Mouse (Mus musculus) embryonic stem cell, embryonic (primary cell): Measurements from ENCODE around the gene Hcn2.

Experiments used
- CTCF ChIA-PET, 4 experiments: fragments of 300-600 bp in 2 of 4; fragments of 350-600 bp in 2 of 4; sonication (Branson Sonifier 250); formaldehyde crosslinking; loops; one replicate each; lab custom pipeline; 2022; ENCODE audit warnings: inconsistent platforms in 2 of 4; lab: Charles Lee
- POLR2A ChIA-PET, 4 experiments: fragments of 300-600 bp in 2 of 4; fragments of 350-600 bp in 2 of 4; sonication (Branson Sonifier 250); formaldehyde crosslinking; loops; one replicate each; lab custom pipeline; 2022; ENCODE audit warnings: antibody characterized with exemption in 4 of 4, inconsistent platforms in 1 of 4; lab: Charles Lee

The Hcn2 gene

DNA sequence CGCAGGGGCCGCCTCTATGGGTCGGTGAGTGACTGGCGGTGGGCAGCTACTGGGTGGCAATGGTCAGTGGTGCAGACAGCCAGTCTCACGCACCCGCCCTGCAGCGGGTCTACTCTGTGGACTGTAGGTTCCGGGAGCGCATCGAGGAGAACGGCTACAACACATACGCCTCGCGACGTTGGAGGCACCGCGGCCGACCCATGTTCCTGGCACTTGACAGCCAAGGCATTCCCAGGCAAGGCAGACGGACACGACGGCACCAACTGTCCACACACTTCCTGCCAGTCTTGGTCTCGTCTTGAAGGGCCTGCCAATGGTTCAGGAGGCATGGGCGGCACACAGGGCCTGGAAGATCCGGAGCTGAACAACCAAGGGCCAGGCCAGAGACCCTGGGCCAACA lies 40.2 kb downstream of the Hcn2 start:
- ChIA-PET CTCF (interaction anchor here in 2 of 4 experiments (1.0 to 1.8 kb wide), 3 partner anchors 10 to 24 kb away, joined by 3 to 6 read pairs (median 4); partner anchors contain the start of gene Polrmt (in 1 of the 2)), POLR2A (interaction anchor here in 3 of 4 experiments (0.7 to 2.5 kb wide), 11 partner anchors 8 to 97 kb away, joined by 3 to 9 read pairs (median 5); partner anchors contain the start of genes Polrmt (in 2 of the 3), Ptbp1 (in 1 of the 3) and Rnf126 (in 1 of the 3))

DNA sequence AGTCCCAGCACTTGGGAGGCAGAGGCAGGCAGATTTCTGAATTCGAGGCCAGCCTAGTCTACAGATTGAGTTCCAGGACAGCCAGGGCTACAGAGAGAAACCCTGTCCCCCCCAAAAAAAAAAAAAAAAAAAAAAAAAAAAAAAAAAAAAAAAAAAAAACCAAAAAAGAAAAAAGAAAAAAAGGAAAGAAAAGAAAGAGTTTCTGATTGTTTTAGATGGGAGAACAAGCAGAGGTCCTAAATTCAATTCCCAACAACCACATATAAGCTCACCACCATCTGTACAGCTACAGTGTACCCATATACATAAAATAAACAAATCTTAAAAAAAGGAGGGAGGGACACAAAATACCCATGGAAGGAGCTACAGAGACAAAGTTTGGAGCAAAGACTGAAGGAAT lies 43.2 kb downstream of the Hcn2 start:
- POLR2A ChIA-PET: interaction anchor here in 3 of 4 experiments (0.6 to 1.6 kb wide), 10 partner anchors 10 to 1203 kb away, joined by 3 to 11 read pairs (median 3); no protein-coding TSS in a partner anchor
- CTCF ChIA-PET: interaction anchor here in 3 of 4 experiments (0.6 to 1.0 kb wide), 6 partner anchors 26 to 72 kb away, joined by 3 to 17 read pairs (median 6); no protein-coding TSS in a partner anchor

DNA sequence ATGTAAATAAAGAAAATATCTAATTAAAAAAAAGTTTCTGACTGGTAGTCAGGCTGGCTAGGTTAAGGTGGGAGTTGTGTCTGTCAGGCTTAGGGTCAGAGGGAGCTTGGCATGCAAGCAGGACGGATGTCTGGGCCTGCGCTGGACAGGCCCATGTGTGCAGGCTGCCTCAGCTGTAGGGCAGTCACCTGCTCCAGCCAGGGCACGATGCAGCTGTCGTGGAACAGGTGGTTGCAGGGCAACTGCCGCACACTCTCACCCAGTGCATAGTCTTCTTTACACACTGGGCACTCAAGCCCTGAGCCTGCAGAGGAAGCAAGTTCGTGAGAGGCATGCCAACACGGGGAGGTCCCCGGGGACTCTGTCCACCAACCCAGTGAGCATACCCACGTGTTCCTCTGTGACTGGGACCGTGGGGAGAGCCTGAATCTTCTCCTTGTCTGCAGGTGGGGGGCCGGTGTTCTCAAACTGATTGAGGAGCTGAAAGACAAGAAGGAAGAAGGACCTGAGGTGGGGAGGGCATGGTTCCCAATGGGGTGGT lies 44.2 kb downstream of the Hcn2 start:
- ChIA-PET CTCF (interaction anchor here in 2 of 4 experiments (0.6 to 1.6 kb wide), 3 partner anchors 49 to 1194 kb away, joined by 3 to 5 read pairs (median 4); no protein-coding TSS in a partner anchor), POLR2A (interaction anchor here in 2 of 4 experiments (0.8 to 1.6 kb wide), 8 partner anchors 12 to 57 kb away, joined by 3 to 4 read pairs (median 4); no protein-coding TSS in a partner anchor)

DNA sequence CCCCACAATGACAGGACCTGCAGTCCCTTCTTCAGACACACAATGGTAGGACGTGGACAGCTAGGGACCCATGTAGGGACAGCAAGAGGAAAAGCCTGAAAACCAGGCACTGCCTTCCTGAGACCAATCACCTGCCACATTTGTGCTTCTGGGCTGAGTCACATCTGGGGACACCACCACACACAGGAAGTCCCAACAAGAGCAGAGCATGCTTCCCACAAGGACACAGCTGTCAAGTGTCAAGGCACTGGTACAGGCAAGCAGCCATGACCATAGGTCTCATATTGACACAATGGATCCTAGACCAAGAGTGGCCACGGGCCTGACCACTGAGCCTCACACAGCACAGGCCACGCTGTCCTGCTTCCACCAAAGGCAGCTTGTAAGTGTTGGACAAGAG lies 46.4 kb downstream of the Hcn2 start:
- ChIA-PET CTCF (no interaction called here), POLR2A (interaction anchor here in 2 of 4 experiments (0.9 to 1.4 kb wide), 6 partner anchors 11 to 25 kb away, joined by 3 to 4 read pairs (median 3); partner anchors contain the start of gene Polrmt (in 1 of the 2))

DNA sequence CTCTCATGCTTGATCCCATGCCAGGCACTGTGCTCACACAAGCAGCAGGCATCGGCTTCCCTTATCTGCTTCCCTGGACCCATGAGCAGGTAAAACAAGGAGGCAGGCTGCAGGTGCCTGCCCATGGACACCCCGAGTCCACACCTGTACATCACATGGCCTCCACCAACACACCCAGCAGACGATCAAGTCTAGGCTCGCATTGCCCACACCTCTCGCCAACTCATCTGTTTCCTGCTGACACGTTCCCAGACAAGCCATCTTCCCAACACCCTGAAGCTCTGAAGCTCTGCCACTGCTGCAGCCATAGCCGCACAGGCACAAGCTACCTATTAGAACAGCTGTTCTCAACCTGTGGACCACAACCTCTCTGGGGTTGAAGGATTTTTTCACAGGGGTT lies 47.8 kb downstream of the Hcn2 start:
- POLR2A ChIA-PET: interaction anchor here in 3 of 4 experiments (0.7 to 2.6 kb wide), 10 partner anchors 8 to 401 kb away, joined by 3 to 16 read pairs (median 3); partner anchors contain the start of genes Cirbp (in 1 of the 3), Fgf22 (in 1 of the 3), Polrmt (in 1 of the 3) and Ptbp1 (in 1 of the 3)
- CTCF ChIA-PET: interaction anchor here in 2 of 4 experiments (0.6 to 1.6 kb wide), 3 partner anchors 16 to 57 kb away, joined by 3 to 6 read pairs (median 5); no protein-coding TSS in a partner anchor

DNA sequence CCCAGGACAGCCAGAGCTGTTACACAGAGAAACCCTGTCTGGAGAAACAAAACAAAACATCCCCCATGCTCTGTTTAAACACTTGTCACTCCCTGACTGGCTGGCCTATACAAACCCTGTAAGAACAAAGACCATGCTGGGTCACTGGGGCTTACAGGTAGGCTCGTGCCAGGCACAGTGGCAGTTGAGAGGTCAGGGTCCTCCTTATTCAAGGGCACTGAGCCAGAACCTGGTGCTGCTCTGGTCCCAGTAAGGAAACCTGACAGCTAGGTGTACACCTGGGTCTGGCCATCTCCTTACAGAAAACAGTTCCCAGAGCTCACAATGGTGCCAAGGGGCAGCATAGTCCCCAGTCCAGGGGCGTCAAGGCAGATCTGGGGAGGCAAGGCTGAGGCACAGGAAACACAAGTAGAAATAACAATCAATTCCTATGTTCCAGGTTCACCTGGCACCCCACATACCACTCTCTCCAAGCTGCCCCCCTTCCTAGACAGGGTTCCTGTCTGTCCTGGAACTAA lies 48.9 kb downstream of the Hcn2 start:
- CTCF ChIA-PET: interaction anchor here in 3 of 4 experiments (0.7 to 4.5 kb wide), 6 partner anchors 10 to 47 kb away, joined by 3 to 58 read pairs (median 4); partner anchors contain the start of gene Fgf22 (in 2 of the 3)
- POLR2A ChIA-PET: interaction anchor here in 3 of 4 experiments (0.5 to 2.6 kb wide), 19 partner anchors 10 to 288 kb away, joined by 3 to 17 read pairs (median 4); partner anchors contain the start of genes Fgf22 (in 2 of the 3), Polrmt (in 2 of the 3) and Ptbp1 (in 2 of the 3)

DNA sequence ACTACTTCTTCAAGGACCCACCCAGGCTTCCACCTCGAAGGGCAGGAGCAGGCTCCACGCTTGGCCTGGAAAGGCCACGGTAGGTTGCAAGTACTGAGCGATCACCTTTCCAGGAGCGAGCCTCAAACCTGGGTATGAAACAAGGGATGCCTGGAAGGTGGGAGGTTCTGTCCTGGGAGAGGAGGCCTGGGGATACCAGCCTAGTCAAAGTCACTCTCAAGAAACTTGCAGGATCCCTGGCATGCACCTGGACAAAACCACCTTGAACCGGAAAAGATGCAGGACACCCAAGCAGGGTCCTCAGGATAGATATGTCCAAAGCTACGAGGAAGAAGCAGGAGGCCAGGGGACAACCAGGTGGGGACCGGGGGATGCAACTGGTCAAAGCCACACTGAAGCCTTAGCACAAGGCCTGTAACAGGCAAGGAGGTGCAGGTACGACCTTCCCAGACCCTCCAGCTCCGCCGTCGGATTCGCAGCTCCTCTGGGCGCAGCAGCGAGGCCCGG lies 49.6 kb downstream of the Hcn2 start:
- POLR2A ChIA-PET: interaction anchor here (0.6 to 2.6 kb wide), 28 partner anchors 10 to 328 kb away, joined by 3 to 17 read pairs (median 4); partner anchors contain the start of genes Polrmt (in 3 of the 4), Fgf22 (in 2 of the 4), Ptbp1 (in 2 of the 4) and Bsg (in 1 of the 4)
- CTCF ChIA-PET: interaction anchor here (0.5 to 4.5 kb wide), 13 partner anchors 11 to 1115 kb away, joined by 3 to 58 read pairs (median 4); partner anchors contain the start of genes Fgf22 (in 1 of the 4), Gm26602 (in 1 of the 4), Med16 (in 1 of the 4) and Polrmt (in 1 of the 4)

DNA sequence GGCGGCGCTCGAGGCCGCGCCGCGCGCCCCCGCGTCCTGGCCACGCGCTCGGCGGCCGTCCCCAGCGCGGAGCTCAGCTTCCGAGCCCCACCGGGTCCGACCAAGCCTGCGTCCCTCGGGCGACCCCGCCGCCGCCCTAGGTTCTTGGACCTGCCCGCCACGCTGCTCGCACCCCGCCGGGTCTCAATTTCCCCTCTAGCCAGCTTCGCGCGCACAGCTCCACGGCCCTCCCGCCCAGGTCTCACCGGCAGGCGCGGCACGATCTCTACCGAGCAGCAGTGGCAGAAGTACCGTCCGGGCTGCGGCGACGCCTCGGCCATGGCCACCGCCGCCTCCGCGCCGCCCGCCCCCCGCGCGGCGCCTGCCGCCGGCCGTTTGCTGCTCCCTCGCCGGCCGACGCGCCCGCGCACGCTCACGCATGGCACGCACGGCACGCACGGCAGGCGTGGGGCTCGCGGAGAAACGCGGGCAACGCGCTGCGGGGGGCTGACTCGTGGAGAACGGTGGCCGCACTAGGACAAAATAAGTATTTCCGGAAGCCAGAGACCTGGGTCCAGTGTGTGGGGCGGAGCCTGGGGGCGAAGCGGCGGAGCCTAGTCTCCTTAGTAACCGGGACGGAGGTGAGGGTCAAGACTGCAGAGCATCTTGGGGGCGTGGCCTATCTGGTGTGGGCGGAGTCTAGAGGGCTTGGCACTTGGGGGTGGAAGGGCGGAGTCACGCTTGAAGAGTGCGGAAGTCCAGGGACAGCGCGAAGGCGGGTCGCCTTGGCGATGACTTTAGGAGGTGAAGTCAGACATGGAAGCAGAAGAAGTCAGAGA lies 50.3 kb downstream of the Hcn2 start, which contains the start of gene Rnf126:
Rnf126 (minus strand) TSS at position 445 of the 818 bp plus-strand sequence.
- POLR2A ChIA-PET: interaction anchor here (0.6 to 2.6 kb wide), 48 partner anchors 10 to 1708 kb away, joined by 3 to 18 read pairs (median 5); partner anchors contain the start of genes Polrmt (in 3 of the 4), Fgf22 (in 2 of the 4), Med16 (in 2 of the 4) and Ptbp1 (in 2 of the 4)
- CTCF ChIA-PET: interaction anchor here (0.5 to 4.5 kb wide), 49 partner anchors 10 to 1115 kb away, joined by 3 to 58 read pairs (median 3); partner anchors contain the start of genes Palm (in 2 of the 4), Abhd17a (in 1 of the 4), Arid3a (in 1 of the 4) and C2cd4c (in 1 of the 4)

DNA sequence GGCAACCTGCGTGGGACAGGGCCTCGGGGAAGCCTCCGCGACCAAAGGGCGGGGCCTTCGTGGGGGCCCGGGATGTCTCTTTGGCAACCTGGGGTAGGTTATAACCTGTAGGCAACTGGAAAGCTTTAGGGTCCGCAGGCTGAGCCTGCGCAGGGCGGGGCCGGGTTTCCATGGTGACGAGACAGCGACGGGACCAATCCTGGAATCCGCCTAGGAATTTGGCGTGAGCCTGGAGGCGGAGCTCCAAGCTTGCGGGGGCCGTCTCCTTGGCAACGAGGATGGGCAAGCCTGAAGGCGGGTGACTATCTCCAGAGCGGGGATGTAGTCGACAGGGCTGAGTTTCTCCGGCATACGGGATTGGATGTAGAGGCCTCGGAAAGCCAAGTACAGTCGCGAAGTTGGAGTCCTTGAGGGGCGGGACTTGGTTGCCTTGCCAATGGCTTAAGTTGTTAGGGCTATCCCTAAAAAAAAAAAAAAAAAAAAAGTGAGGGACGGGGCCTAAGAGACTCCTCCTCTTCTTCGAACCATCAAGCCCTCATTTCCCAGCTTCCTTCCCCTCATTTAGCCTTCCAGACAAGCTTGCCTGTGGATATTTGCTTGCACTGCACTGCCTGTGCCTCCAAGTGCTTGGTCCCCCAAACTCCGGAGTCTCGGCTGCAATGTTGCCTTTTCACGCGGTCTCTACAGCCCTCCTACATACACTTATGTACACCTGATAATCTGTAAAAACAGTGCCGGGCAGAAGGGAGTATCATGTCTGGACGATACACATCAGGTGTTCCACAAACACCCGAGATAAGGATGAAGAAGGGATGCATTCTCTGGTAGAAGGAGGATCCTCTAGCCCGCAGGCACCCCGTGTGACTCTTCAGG lies 51.2 kb downstream of the Hcn2 start:
- CTCF ChIA-PET: interaction anchor here (0.5 to 4.5 kb wide), 48 partner anchors 9 to 909 kb away, joined by 3 to 58 read pairs (median 3); partner anchors contain the start of genes Palm (in 2 of the 4), Abhd17a (in 1 of the 4), Arid3a (in 1 of the 4) and C2cd4c (in 1 of the 4)
- POLR2A ChIA-PET: interaction anchor here in 3 of 4 experiments (0.5 to 2.6 kb wide), 38 partner anchors 9 to 504 kb away, joined by 3 to 18 read pairs (median 4); partner anchors contain the start of genes Ptbp1 (in 3 of the 3), Med16 (in 2 of the 3), Bsg (in 1 of the 3) and Fgf22 (in 1 of the 3)

DNA sequence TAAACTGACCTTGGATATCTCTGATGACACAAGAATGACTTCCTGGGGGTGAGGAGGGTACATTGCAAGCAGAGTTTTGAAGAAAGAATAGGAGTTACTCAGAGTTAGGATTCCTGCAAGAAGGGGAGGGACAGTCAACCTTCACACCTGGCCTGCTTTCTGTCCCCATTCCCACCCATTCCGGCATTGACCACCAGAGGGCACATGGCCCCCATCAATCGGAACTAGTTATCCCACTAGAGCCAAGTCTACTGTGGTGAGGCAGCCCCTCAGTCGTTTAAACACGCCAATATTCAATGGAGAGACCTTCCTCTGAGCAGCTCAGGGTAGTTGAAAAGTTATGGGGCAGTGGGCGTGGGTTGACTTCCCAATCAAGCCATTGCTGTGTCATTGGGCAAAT lies 52.0 kb downstream of the Hcn2 start:
- CTCF ChIA-PET: interaction anchor here (0.5 to 4.5 kb wide), 30 partner anchors 9 to 1733 kb away, joined by 3 to 58 read pairs (median 4); partner anchors contain the start of genes Palm (in 2 of the 4), Bsg (in 1 of the 4), Fstl3 (in 1 of the 4) and Gm26602 (in 1 of the 4)
- POLR2A ChIA-PET: interaction anchor here (0.6 to 2.0 kb wide), 18 partner anchors 10 to 86 kb away, joined by 3 to 18 read pairs (median 4); partner anchors contain the start of genes Ptbp1 (in 2 of the 4), Cdc34 (in 1 of the 4), Fgf22 (in 1 of the 4) and Polrmt (in 1 of the 4)

DNA sequence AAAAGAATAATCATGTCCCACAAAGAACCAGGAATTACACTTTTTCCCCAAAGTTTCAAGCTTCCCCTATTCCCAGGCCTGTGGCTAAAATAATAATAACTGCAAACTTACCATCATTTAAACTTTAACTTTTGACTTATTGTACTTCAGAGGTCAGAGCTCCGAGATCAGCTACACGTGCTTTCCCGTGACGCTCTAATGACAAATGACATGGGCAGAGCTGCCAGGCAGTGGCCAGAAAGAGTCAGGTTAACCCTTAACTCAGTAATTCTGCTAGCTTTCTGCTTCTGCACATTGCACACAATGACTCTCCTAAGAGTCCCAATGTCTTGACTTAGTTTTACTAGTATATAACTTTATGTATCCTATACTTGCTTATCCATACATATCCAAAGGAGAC lies 52.9 kb downstream of the Hcn2 start:
- ChIA-PET CTCF (interaction anchor here (0.6 to 4.5 kb wide), 22 partner anchors 8 to 329 kb away, joined by 3 to 58 read pairs (median 6); partner anchors contain the start of genes Palm (in 2 of the 4), Bsg (in 1 of the 4) and Fstl3 (in 1 of the 4)), POLR2A (interaction anchor here in 3 of 4 experiments (0.6 to 2.0 kb wide), 12 partner anchors 9 to 1281 kb away, joined by 3 to 11 read pairs (median 4); partner anchors contain the start of genes Ptbp1 (in 2 of the 3), Cdc34 (in 1 of the 3) and Polrmt (in 1 of the 3))

DNA sequence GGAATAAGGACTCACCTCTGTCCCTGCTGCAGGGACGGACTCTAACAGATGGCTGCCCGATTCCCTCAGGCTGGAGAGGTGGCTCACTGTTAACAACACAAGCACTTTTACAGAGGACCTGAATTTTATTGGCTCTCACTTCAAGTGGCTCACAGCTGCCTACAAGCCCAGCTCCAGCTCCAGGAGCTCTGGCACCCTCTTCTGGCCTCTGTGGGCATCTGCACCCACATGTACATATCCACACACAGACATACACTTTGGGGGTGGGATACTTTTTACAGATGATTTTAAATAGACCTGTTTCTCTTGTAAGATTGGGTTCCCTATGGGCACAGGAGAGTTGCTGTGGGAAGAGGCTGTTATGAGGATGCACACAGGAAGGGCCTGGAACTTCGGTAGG lies 55.9 kb downstream of the Hcn2 start:
- ChIA-PET CTCF (interaction anchor here in 3 of 4 experiments (0.6 to 2.0 kb wide), 17 partner anchors 8 to 1633 kb away, joined by 3 to 9 read pairs (median 3); partner anchors contain the start of gene Palm (in 1 of the 3)), POLR2A (interaction anchor here in 2 of 4 experiments (0.6 to 1.4 kb wide), 3 partner anchors 12 to 396 kb away, joined by 3 to 4 read pairs (median 3); partner anchors contain the start of gene Med16 (in 1 of the 2))

DNA sequence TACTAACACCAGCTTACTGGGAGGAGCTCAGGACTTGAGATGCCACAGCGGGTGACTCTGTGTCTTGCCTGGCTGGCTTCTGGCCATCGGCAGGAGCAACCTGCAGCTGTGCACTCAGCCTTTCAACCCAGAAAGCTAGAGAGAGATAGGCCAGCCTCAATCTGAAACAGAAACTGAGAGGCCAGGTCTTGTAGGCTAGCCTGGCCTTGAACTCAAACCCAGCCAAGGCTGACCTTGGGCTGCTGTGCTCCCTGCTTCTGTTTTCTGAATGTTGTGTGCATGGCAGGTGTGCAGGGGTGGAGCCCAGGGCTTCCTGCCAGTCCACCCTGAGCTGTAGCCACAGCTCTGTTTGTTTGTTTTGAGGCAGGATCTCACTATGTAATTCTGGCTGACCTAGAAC lies 56.8 kb downstream of the Hcn2 start:
- POLR2A ChIA-PET: interaction anchor here in 3 of 4 experiments (0.6 to 1.4 kb wide), 5 partner anchors 11 to 1146 kb away, joined by 3 to 7 read pairs (median 3); partner anchors contain the start of genes Bsg (in 1 of the 3) and Med16 (in 1 of the 3)
- CTCF ChIA-PET: interaction anchor here in 2 of 4 experiments (0.7 to 2.0 kb wide), 15 partner anchors 9 to 187 kb away, joined by 3 to 7 read pairs (median 3); partner anchors contain the start of gene Palm (in 2 of the 2)

DNA sequence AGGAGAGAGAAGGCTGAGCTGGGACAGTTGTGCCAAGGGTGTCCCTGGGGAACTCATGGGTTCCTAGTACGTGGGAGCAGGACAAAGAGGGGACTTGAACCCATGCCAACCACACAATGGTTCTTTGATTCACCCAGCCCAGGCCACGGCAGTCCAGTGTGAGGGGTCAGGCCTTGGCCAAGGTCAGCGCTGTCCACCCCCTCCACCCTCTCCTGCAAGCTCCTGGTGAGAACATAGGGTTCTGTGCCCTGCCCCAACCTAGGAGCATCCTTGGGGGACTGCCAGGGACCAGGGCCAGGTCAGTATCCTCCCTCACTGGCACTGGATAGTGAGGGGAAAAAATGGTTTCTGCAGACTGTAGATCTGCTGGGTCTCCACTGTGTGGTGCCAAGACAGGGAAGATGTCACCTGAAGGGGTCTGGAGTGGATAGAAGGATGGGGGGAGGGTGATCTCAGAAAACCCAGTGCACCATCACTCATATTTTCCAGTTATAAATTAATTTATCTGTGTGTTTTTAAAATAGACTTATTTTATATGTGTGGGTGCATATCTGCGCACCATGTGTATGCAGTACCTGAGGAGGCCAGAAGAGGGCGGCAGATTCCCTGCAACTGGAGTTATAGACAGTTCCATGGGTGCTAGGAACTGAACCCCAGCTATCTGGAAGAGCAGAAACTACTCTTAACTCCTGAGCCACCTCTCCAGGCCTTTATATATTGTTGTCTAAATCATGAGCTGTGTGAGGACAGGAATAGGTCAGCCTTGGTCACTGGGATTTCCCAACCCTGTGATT lies 58.2 kb downstream of the Hcn2 start:
- ChIA-PET CTCF (interaction anchor here (0.6 to 2.3 kb wide), 7 partner anchors 14 to 115 kb away, joined by 3 to 10 read pairs (median 4); no protein-coding TSS in a partner anchor), POLR2A (interaction anchor here in 2 of 4 experiments (0.5 to 1.1 kb wide), 3 partner anchors 27 to 152 kb away, joined by 3 to 9 read pairs (median 4); partner anchors contain the start of gene Bsg (in 1 of the 2))
